Mouse (Mus musculus) monocyte, adult 2 months (primary cell): ENCODE measurements around the gene Gm21818.
"Not testable (repeated sequence)": the region's sequence is repeated elsewhere in the genome, so short reads cannot be mapped to it uniquely, and the experiment has no call there.

Source experiments
- DNase-seq, 2 experiments: peaks; one replicate each; pipeline ENCODE4 v3.0.0; 2022; ENCODE audit warnings: low spot score in 2 of 2, low read depth in 1 of 2

Gene Gm21818

DNA sequence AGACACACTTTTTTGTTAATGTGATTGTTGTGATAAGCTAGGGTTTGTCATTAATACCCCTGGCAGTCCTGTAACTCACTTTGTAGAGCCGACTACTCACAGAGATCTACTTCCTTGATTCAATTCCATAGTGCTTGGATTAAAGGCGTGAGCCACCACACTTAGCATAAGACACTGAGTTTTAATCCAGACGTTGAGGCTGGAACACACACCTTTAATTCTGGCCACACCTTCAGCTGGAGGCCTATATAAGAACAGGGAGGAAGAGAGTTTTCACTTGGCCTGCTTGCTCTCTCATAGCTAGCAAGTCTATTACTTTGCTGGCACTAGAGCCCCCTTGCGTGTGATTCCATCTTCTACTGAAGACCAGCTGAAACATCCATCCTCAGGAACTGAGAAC is at the start of gene Gm21818:
TSS of gene Gm21818 (plus strand) at position 301 of the 400 bp plus-strand sequence.
- not testable (repeated sequence) for DNase-seq

GRCm38 (mm10) chr13:120139946-120140345 is 32.3 kb upstream of the Gm21818 start, which contains the start of gene Gm20767:
Gm20767 (plus strand) TSS chr13:120140246.
- DNase-seq: not testable (repeated sequence)

- DNase-seq: not testable (repeated sequence)
Observed at GRCm38 (mm10) chr13:120142348-120142747, 29.9 kb upstream of the Gm21818 start.

GRCm38 (mm10) chr13:120149660-120150407 is 22.4 kb upstream of the Gm21818 start:
- DNase-seq: not testable (repeated sequence)

- peak; percentile 11 to 16 for DNase-seq
Observed at GRCm38 (mm10) chr13:120150589-120150988, 21.6 kb upstream of the Gm21818 start.

DNA sequence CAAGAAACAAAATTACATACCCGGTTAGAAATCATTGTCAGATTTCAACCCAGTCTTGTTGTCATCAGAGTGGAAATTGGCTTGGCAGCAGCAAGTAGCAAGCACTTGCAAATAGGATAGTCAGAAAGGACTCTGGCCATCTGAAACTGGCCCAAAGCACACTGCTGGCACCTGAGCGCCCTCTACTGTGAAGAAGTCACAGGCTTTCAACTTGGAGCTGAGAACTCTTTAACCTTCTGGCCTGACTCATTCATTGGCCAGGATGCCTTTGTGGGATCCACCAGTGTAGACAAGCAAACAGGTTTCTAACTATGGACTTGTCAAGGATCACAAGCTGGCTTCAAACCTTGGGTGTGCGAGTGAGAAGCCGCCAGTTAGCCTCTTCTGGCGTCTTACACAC is 3.9 kb upstream of the Gm21818 start:
- DNase-seq: not testable (repeated sequence)

GRCm38 (mm10) chr13:120196189-120196821 is 24.1 kb downstream of the Gm21818 start:
- DNase-seq: not testable (repeated sequence)

- not testable (repeated sequence) for DNase-seq
Observed at GRCm38 (mm10) chr13:120215847-120216246, 43.6 kb downstream of the Gm21818 start, which contains the start of gene Gm21762. Gm21762 (minus strand) TSS chr13:120215947.

DNA sequence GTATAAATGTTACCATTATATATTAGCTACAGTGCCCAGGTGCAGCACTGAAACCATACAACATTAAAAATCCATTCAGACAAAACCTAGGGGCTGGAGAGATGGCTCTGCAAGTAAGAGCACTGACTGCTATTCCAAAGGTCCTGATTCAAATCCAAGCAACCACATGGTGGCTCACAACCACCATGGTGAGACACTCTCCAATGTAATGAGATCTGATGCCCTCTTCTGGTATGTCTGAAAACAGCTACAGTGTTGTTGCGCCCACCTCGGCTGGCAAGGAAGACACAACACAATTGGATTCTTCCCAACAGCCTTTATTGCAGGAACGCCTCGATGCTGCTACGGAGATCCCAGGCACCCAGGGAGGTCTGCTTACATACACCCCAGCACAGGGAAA is 48.7 kb downstream of the Gm21818 start:
- DNase-seq: not testable (repeated sequence)

DNA sequence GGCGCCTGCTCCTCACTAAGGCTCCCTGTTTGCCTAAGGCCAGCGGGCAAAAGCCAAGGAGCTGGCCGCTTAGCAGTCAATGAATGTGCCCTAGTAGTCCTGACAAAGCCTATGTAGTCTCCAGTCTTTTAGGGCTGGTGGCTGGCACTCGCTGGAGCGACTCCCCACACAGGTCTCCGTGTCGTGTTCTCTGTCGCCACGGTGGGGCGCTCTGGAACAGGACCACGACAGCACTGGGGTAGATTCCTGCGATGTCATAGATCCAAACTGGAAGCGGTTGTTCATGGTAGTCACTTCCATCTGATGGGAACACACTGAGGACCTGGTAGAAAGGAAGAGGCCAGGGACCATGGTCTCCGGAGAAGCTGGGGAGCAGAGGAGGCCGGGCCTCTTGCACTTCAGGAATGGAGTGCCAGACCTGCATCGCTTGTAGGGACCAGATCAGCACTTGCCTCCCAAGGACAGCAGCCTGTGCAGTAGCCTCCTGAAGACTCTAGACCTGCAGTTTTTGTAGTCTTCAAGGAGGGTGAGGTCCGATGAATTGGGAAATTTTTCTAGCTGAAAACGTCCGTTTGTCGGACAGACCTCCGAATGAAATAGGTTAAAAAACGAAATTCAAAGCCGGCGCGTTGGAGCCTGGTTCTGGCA is 50.9 kb downstream of the Gm21818 start:
- DNase-seq: not testable (repeated sequence)
